Mouse (Mus musculus): ENCODE measurements around the gene Ptprd. TPM values are rescaled to one million over a fixed set of nuclear protein-coding genes. Genes with fewer than 3 reads are reported as not detected.

Gene Ptprd
- not detected for polyA plus RNA-seq (2017; shearing (Covaris generic))

GRCm38 (mm10) chr4:78211529-78212494, at the start of gene Ptprd:
TSS of gene Ptprd (minus strand) at chr4:78211961.

